Comparison of ENCODE assay signal across 9 mouse cellular contexts in genomic region chr10:12869846-12870245, GRCm38 (mm10). TPM values are rescaled to one million over a fixed set of nuclear protein-coding genes. Genes with fewer than 3 reads are reported as not detected.
A peak's percentile ranks its signal among the peaks of the same experiment; 100 is the strongest.
DNase-seq lines count a peak whose midpoint lies in the region; ATAC-seq lines count a peak whose summit lies in the region.
"Had no signal": no experiment of that assay in that cellular context is flagged by ENCODE, and none has a peak within 500 bp of the region (broad histone marks: within the 10 kb centered on the region; RNA-seq: fewer than 3 reads in every experiment).

No protein-coding gene starts in this region.

- no peaks in the 10 kb centered on the region for H3K36me3 ChIP-seq in heart, embryonic 14.5 days (ENCODE audit: control insufficient read depth, insufficient read depth, low read length)
- no peaks in the 10 kb centered on the region for H3K36me3 ChIP-seq in embryonic facial prominence, embryonic 12.5 days
- H3K36me3 ChIP-seq in hindbrain, embryonic 15.5 days = no peaks in the 10 kb centered on the region
- H3K36me3 ChIP-seq in midbrain, embryonic 11.5 days (ENCODE audit: control insufficient read depth, insufficient read depth, low read length) = no peaks in the 10 kb centered on the region

- peak overlapping the region; percentile 95 for H3K4me2 ChIP-seq in heart, embryonic 14.5 days (ENCODE audit: low read length)
- H3K4me2 ChIP-seq in embryonic facial prominence, embryonic 12.5 days (replicated peaks) = peak overlapping the region; percentile 89
- peak overlapping the region; percentile 88 for H3K4me2 ChIP-seq in hindbrain, embryonic 15.5 days
- peak overlapping the region; percentile 75 for H3K4me2 ChIP-seq in midbrain, embryonic 11.5 days

- H3K27me3 ChIP-seq in heart, embryonic 14.5 days (ENCODE audit: control insufficient read depth, insufficient read depth, low read length) = no peaks in the 10 kb centered on the region
- H3K27me3 ChIP-seq in embryonic facial prominence, embryonic 12.5 days = no peaks in the 10 kb centered on the region
- no peaks in the 10 kb centered on the region for H3K27me3 ChIP-seq in hindbrain, embryonic 15.5 days
- H3K27me3 ChIP-seq in midbrain, embryonic 11.5 days (ENCODE audit: control insufficient read depth, insufficient read depth, low read length) = no peaks in the 10 kb centered on the region

- WGBS in heart, embryonic 14.5 days = 23% methylated on average over 1 of the region's 1 CpGs
- 44% methylated on average over 1 of the region's 1 CpGs for WGBS in embryonic facial prominence, embryonic 12.5 days
- WGBS in hindbrain, embryonic 15.5 days = 17% methylated on average over 1 of the region's 1 CpGs
- 44% methylated on average over 1 of the region's 1 CpGs for WGBS in midbrain, embryonic 11.5 days

- intact Hi-C loops in heart, postnatal 10 days (cut with DNase I) = loop anchor here (2.0 to 5.0 kb wide), 5 partner anchors 43 to 179 kb away; no protein-coding TSS in a partner anchor

- peaks cover 0 to 11% of the 10 kb centered on the region in 2 experiments for H3K4me1 ChIP-seq in heart, embryonic 14.5 days (ENCODE audit: control insufficient read depth in 2 of 2, insufficient read depth in 2 of 2, low read length in 2 of 2)
- H3K4me1 ChIP-seq in embryonic facial prominence, embryonic 12.5 days = peaks cover 11% of the 10 kb centered on the region
- H3K4me1 ChIP-seq in hindbrain, embryonic 15.5 days (replicated peaks) = peaks cover 17% of the 10 kb centered on the region
- peaks cover 10% of the 10 kb centered on the region; the same call in 1 of the 2 replicates for H3K4me1 ChIP-seq in midbrain, embryonic 11.5 days (ENCODE audit: control insufficient read depth, insufficient read depth, low read length)

- H3K27ac ChIP-seq in heart, embryonic 14.5 days (replicated peaks in 1 of 2; ENCODE audit: control insufficient read depth in 1 of 2, insufficient read depth in 1 of 2, low read depth in 2 of 2, low read length in 2 of 2) = no peak overlapping the region
- H3K27ac ChIP-seq in embryonic facial prominence, embryonic 12.5 days = no peak overlapping the region
- no peak overlapping the region for H3K27ac ChIP-seq in hindbrain, embryonic 15.5 days (replicated peaks)
- no peak overlapping the region for H3K27ac ChIP-seq in midbrain, embryonic 11.5 days (ENCODE audit: low read depth, low read length)

- DNase-seq in heart, postnatal 10 days = no peak
- peak; percentile 82 for DNase-seq in midbrain, embryonic 11.5 days (ENCODE audit: low spot score, missing footprints)
- no peak for DNase-seq in layer of hippocampus, postnatal 14 days (ENCODE audit: low spot score in 2 of 2)
- no peak for DNase-seq in thymus, postnatal 14 days
- no peak for DNase-seq in ovary, postnatal 14 days (ENCODE audit: low spot score)
- DNase-seq: lung, postnatal 10 days had no signal

- H3K9me3 ChIP-seq in heart, embryonic 14.5 days (ENCODE audit: control insufficient read depth, low read length) = no peaks in the 10 kb centered on the region
- H3K9me3 ChIP-seq in embryonic facial prominence, embryonic 12.5 days = no peaks in the 10 kb centered on the region
- no peaks in the 10 kb centered on the region for H3K9me3 ChIP-seq in hindbrain, embryonic 15.5 days
- no peaks in the 10 kb centered on the region for H3K9me3 ChIP-seq in midbrain, embryonic 11.5 days (ENCODE audit: control insufficient read depth, low read length)

- no peak for ATAC-seq in heart, embryonic 14.5 days (ENCODE audit: insufficient number of reproducible peaks, insufficient read depth, low FRiP score, low read depth)
- no peak for ATAC-seq in embryonic facial prominence, embryonic 12.5 days (ENCODE audit: insufficient number of reproducible peaks, insufficient read depth, low FRiP score, low TSS enrichment)
- ATAC-seq in hindbrain, embryonic 15.5 days (ENCODE audit: low FRiP score, low read depth) = no peak
- ATAC-seq in midbrain, embryonic 11.5 days (ENCODE audit: low FRiP score) = no peak

- peak overlapping the region in 1 of 2 experiments; percentile 79; a peak in 2 of 4 replicates for H3K4me3 ChIP-seq in heart, embryonic 14.5 days (ENCODE audit: control insufficient read depth in 1 of 2, insufficient read depth in 1 of 2, low read depth in 1 of 2, low read length in 2 of 2)
- peak overlapping the region; percentile 66; the same call in 1 of the 2 replicates for H3K4me3 ChIP-seq in embryonic facial prominence, embryonic 12.5 days
- H3K4me3 ChIP-seq in hindbrain, embryonic 15.5 days = peak overlapping the region; percentile 64
- no peak overlapping the region; the same call in 1 of the 2 replicates for H3K4me3 ChIP-seq in midbrain, embryonic 11.5 days (ENCODE audit: low read depth, low read length)

- peak overlapping the region; percentile 93 for H3K9ac ChIP-seq in heart, embryonic 14.5 days (ENCODE audit: low read length)
- H3K9ac ChIP-seq in embryonic facial prominence, embryonic 12.5 days = no peak overlapping the region
- no peak overlapping the region for H3K9ac ChIP-seq in hindbrain, embryonic 15.5 days
- H3K9ac ChIP-seq in midbrain, embryonic 11.5 days (ENCODE audit: low read length) = no peak overlapping the region

RNA-seq across cellular contexts. Expression of gene Utrn, which starts 0.7 kb away (rescaled TPM):
- polyA plus RNA-seq in heart, embryonic 14.5 days (2014; fragmentation: Nextera tagmentation; extraction: Ambion mirVana) = 65.3 and 67.0 TPM in 2 replicates
- total RNA-seq in heart, postnatal 10 days (2021) = 10 to 100 TPM; 77.6 to 80.3 TPM
- 78.8 and 81.7 TPM in 2 replicates for polyA plus RNA-seq in embryonic facial prominence, embryonic 12.5 days (2016; fragmentation: Nextera tagmentation; extraction: Ambion mirVana)
- 25.6 and 30.2 TPM in 2 replicates for polyA plus RNA-seq in hindbrain, embryonic 15.5 days (2015; fragmentation: Nextera tagmentation; extraction: Ambion mirVana)
- 29.1 and 31.4 TPM in 2 replicates for polyA plus RNA-seq in midbrain, embryonic 11.5 days (2014; fragmentation: Nextera tagmentation; extraction: Ambion mirVana)
- total RNA-seq in layer of hippocampus, postnatal 14 days (2021) = 10 to 100 TPM; 35.6 to 40.3 TPM
